8 mouse cellular contexts compared by ENCODE assay signal in the genomic region with DNA sequence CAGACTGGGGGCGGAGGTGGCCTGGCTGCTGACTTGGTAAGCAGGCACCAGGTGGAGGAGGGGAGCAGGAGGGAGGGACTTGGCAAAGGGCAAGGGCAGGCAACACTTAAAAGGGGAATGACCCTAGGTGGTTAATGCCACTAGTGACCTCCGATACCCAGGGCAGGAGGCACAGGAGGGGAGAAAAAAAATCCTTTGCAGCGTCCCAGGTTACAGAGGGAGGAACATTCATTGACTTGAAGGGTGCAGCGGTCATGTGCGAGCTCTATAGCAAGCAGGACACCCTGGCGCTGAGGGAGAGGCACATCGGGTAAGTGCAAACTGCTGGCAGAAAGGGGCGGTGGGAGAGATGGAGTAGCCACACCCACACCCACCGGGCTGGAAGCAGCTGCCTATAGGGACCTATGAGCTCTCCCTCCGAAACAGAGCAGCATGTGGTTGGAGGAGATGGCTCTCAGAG. TPM values are rescaled to one million over a fixed set of nuclear protein-coding genes. Genes with fewer than 3 reads are reported as not detected.
DNase-seq lines count a peak whose midpoint lies in the region; TF ChIP-seq lines count a peak whose summit lies in the region.

A gene (plus strand): TSS at position 10 of the 460 bp plus-strand sequence.

- DNase-seq in cerebellum, adult 2 months: peak; percentile 6 to 8
- no peak for DNase-seq in cerebellum, adult 11 months
- DNase-seq in ZHBTc4 (ENCODE audit: low read depth, low spot score): peak; percentile 21
- peak; percentile 5 to 9 for DNase-seq in heart, postnatal 10 days
- DNase-seq in limb, embryonic 10.5 days (ENCODE audit: low spot score): peak; percentile 53
- DNase-seq in retina, embryonic 14.5 days (ENCODE audit: low spot score): peak; percentile 52
- DNase-seq in layer of hippocampus, postnatal 36 days: no peak
- DNase-seq in ovary, adult 18-20 months (ENCODE audit: low spot score): no peak

- no peak for TF ChIP-seq POLR2A in cerebellum, adult 2 months (IDR thresholded peaks at IDR 0.05; ENCODE audit: borderline replicate concordance, insufficient read depth, low read length)

- no peaks in the 10 kb centered on the region for H3K36me3 ChIP-seq in limb, embryonic 10.5 days

- H3K27ac ChIP-seq in cerebellum, adult 2 months (ENCODE audit: insufficient read depth, low read length): no peak within 1 kb of the TSS
- 0 out of 2 replicates have a peak within 1 kb of the TSS, but pooled peaks have one; percentile 7 for H3K27ac ChIP-seq in limb, embryonic 10.5 days

- TF ChIP-seq CTCF in cerebellum, adult 2 months (IDR thresholded peaks at IDR 0.05; ENCODE audit: borderline replicate concordance, insufficient read depth, low read depth, low read length): no peak

- WGBS in cerebellum, adult 2 months: 2% methylated on average over 10 of the region's 10 CpGs
- WGBS in limb, embryonic 10.5 days: 1% methylated on average over 10 of the region's 10 CpGs

- intact Hi-C loops in heart, postnatal 10 days (cut with DNase I): no loop called here

- H3K4me1 ChIP-seq in cerebellum, adult 2 months (ENCODE audit: control insufficient read depth, insufficient read depth, low read length): no peaks in the 10 kb centered on the region
- H3K4me1 ChIP-seq in limb, embryonic 10.5 days: peaks cover 21% of the 10 kb centered on the region

- no peaks in the 10 kb centered on the region for H3K9me3 ChIP-seq in limb, embryonic 10.5 days (replicated peaks)

- peak within 1 kb of the TSS; percentile 44 for H3K4me3 ChIP-seq in cerebellum, adult 2 months (replicated peaks; ENCODE audit: insufficient read depth, low read depth, low read length)
- H3K4me3 ChIP-seq in limb, embryonic 10.5 days: peak within 1 kb of the TSS; percentile 45

- H3K27me3 ChIP-seq in cerebellum, adult 2 months (ENCODE audit: control insufficient read depth, insufficient read depth, low read length): no peaks in the 10 kb centered on the region
- H3K27me3 ChIP-seq in limb, embryonic 10.5 days (ENCODE audit: low read depth, poor library complexity, severe bottlenecking): peaks cover 27% of the 10 kb centered on the region

RNA-seq across cellular contexts. Expression of the gene that starts here (rescaled TPM):
- polyA plus RNA-seq in cerebellum, adult 2 months (2012; rRNA removed): 35.0 and 37.9 TPM in 2 replicates
- total RNA-seq in heart, postnatal 10 days (2021): not detected
- polyA plus RNA-seq in limb, embryonic 10.5 days (2016; fragmentation: Nextera tagmentation; extraction: Ambion mirVana): not detected in 2 replicates
- total RNA-seq in layer of hippocampus, postnatal 36 days (2021): 1 to 10 TPM; 5.6 to 5.8 TPM

Comparison
In these comparisons a context has a peak if more than half of its experiments do, and no peak if none do; other contexts are left out.
1. RNA of the gene that starts here (total RNA-seq): 5.6 to 5.8 TPM in layer of hippocampus, postnatal 36 days; not detected in heart, postnatal 10 days; every median in the first group is over 4 times any median in the second.
2. RNA of the gene that starts here (polyA plus RNA-seq): 35.0 to 37.9 TPM in cerebellum, adult 2 months; not detected in limb, embryonic 10.5 days; every median in the first group is over 10 times any median in the second.
3. DNase-seq: peak in cerebellum, adult 2 months (2 of 2), ZHBTc4 (single experiment) and retina, embryonic 14.5 days (single experiment); none in cerebellum, adult 11 months (single experiment), layer of hippocampus, postnatal 36 days (0 of 2) and ovary, adult 18-20 months (single experiment).
4. Peak in DNase-seq in heart, postnatal 10 days; RNA of the gene not detected or under 1 TPM.
5. Peak in DNase-seq, H3K4me3 ChIP-seq and H3K27ac ChIP-seq in limb, embryonic 10.5 days; RNA of the gene not detected or under 1 TPM.